Mouse (Mus musculus): ENCODE measurements around the gene Wdr93.

DNA sequence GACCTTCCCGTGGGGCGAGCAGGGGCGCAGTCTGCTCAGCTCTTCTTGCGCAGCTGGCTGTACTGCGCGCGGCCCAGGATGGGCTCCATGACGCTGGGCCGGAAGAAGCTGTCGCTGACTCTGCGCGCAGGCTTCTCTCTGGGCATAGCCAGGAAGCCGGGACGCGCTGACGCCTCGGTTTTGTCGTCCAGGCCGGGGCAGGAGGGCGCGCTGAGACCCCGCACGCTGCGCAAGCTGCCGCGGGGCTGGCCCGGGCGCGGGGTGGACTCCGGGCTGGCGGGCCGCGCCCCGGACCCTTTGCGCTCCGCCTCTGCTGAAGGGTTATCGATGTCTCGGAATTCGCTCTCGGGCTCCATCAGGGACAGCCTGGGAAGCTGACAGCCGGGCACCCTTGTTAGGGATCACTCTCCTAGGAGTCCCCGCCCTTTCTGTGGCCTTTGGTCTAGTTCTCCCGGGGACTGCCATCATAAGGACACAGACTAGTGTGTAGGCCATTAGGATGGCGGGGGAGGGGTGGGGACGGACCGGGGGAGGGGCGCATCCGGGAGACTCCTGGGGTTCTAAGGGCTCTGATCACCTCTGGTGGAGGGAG, 21.5 kb upstream of the Wdr93 start:
- TF ChIP-seq POLR2A (IDR thresholded peaks at IDR 0.05; ENCODE audit: low read depth, low read length) (no peak), CTCF (IDR thresholded peaks at IDR 0.05; ENCODE audit: extremely low read depth, insufficient read length, insufficient replicate concordance, low read depth, low read length) (no peak)
